35 mouse cellular contexts compared by ENCODE assay signal in the genomic region with DNA sequence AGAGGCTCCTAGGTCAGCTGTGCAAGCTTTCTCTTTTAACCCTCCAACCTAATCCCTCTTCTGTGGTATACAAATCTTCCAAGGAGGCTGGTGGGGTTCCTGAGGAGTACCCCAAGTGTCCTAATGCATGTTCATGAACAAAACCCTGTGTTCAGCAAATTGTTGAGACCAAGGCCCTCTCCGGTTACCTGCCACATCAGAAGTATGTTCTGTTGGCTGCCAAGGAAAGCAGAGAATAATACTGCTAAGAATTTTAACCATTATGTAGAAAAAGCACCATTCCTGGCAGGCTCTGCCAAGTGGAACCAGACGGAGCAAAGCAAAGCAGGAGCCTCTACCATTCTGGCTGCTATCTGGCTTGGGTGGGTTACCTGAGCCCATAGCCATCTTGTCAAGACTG.
"Had no signal": no experiment of that assay in that cellular context is flagged by ENCODE, and none has a peak within 500 bp of the region (broad histone marks: within the 10 kb centered on the region; RNA-seq: fewer than 3 reads in every experiment).

No protein-coding gene starts in this region.

- H3K4me1 ChIP-seq: heart, embryonic 12.5 days; heart, embryonic 13.5 days; heart, embryonic 15.5 days; hindbrain, embryonic 10.5 days; hindbrain, embryonic 12.5 days; hindbrain, embryonic 13.5 days; hindbrain, embryonic 15.5 days; intestine, embryonic 15.5 days; kidney, embryonic 15.5 days had no signal

- H3K36me3 ChIP-seq: heart, embryonic 12.5 days; heart, embryonic 13.5 days; heart, embryonic 15.5 days; hindbrain, embryonic 10.5 days; hindbrain, embryonic 12.5 days; hindbrain, embryonic 13.5 days; hindbrain, embryonic 15.5 days; intestine, embryonic 15.5 days; kidney, embryonic 15.5 days had no signal

- H3K9ac ChIP-seq: heart, embryonic 12.5 days; heart, embryonic 13.5 days; heart, embryonic 15.5 days; hindbrain, embryonic 12.5 days; hindbrain, embryonic 13.5 days; hindbrain, embryonic 14.5 days; hindbrain, embryonic 15.5 days; intestine, embryonic 15.5 days; kidney, embryonic 15.5 days had no signal

- ATAC-seq: hindbrain, embryonic 16.5 days; hindbrain, postnatal 0 days; inflammation-experienced regulatory T-cells, adult 6 months; intestine, embryonic 15.5 days; intestine, embryonic 16.5 days; intestine, postnatal 0 days had no signal

- H3K4me2 ChIP-seq: heart, embryonic 11.5 days; heart, embryonic 12.5 days; heart, embryonic 13.5 days; heart, embryonic 15.5 days; hindbrain, embryonic 12.5 days; hindbrain, embryonic 13.5 days; hindbrain, embryonic 14.5 days; hindbrain, embryonic 15.5 days; intestine, embryonic 15.5 days; kidney, embryonic 15.5 days had no signal

- H3K27me3 ChIP-seq: heart, embryonic 12.5 days; heart, embryonic 13.5 days; heart, embryonic 15.5 days; hindbrain, embryonic 12.5 days; hindbrain, embryonic 13.5 days; hindbrain, embryonic 15.5 days; intestine, embryonic 15.5 days; kidney, embryonic 15.5 days had no signal

- H3K4me3 ChIP-seq: heart, embryonic 12.5 days; heart, embryonic 13.5 days; heart, embryonic 15.5 days; hindbrain, embryonic 10.5 days; hindbrain, embryonic 12.5 days; hindbrain, embryonic 13.5 days; hindbrain, embryonic 15.5 days; intestine, embryonic 15.5 days; kidney, embryonic 15.5 days; layer of hippocampus, adult 2 months; left cerebral cortex, adult 2 months had no signal

- H3K27ac ChIP-seq: heart, embryonic 13.5 days; heart, embryonic 15.5 days; hindbrain, embryonic 10.5 days; hindbrain, embryonic 12.5 days; hindbrain, embryonic 13.5 days; hindbrain, embryonic 14.5 days; hindbrain, embryonic 15.5 days; hindbrain, postnatal 0 days; intestine, embryonic 15.5 days; kidney, embryonic 15.5 days; kidney, postnatal 0 days; layer of hippocampus, adult 2 months; left cerebral cortex, adult 2 months had no signal

- H3K9me3 ChIP-seq: heart, embryonic 15.5 days; hindbrain, embryonic 12.5 days; hindbrain, embryonic 15.5 days; intestine, embryonic 15.5 days; kidney, embryonic 15.5 days had no signal

- DNase-seq: heart, postnatal 10 days; heart, postnatal 14 days; heart, postnatal 36 days; heart, postnatal 4 days; kidney, adult 11 months; kidney, adult 18-20 months; kidney, adult 2 months; kidney, adult 8-10 months; kidney, adult 9 months; kidney, postnatal 10 days; kidney, postnatal 14 days; kidney, postnatal 25 days; kidney, postnatal 36 days; kidney, postnatal 4 days; layer of hippocampus, adult 9-11 months; layer of hippocampus, postnatal 36 days had no signal
